Mouse (Mus musculus): ENCODE results near the gene Rbms2. TPM values are rescaled to one million over a fixed set of nuclear protein-coding genes. Genes with fewer than 3 reads are reported as not detected.
A peak's percentile ranks its signal among the peaks of the same experiment; 100 is the strongest.

The Rbms2 gene
- polyA plus RNA-seq, 1 experiment from 2014 or later: 22.5 TPM

DNA sequence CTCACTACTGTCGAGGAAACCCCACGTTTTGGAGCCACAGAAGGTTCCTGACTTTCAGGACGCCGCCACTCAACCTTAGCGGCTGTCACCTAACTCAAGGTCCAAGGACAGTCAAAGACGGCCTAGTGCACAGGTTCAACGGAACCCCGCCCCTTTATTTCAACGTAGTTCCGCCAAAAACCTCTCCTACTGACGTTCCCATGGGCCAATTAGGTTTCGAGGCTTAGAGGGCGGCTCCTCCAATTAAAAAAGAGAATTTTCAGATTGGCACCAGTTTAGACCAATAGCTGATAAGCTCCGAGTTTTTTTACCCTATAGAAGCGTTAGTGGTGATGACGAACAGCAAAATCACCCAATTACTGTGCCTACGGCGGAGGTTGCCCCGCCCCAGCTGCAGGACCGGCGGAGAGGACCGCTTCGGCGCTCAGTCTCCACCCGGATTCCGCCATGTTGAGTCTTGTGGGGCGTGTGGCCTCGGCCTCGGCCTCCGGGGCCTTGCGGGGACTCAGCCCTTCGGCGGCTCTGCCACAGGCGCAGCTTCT, 97.1 kb downstream of the Rbms2 start, which contains the start of gene Atp5b:
Gene Atp5b (plus strand): TSS at position 394 of the 542 bp plus-strand sequence.
- H3K9me3 ChIP-seq (replicated peaks): no peaks in the 10 kb centered on the region
- peak within 1 kb of the TSS; percentile 99 for H3K9ac ChIP-seq
- H3K4me3 ChIP-seq: peak within 1 kb of the TSS; percentile 95
- peaks cover 34% of the 10 kb centered on the region for H3K36me3 ChIP-seq
- ATAC-seq (ENCODE audit: low FRiP score): peak; percentile 99
- peak within 1 kb of the TSS; percentile 81 for H3K27ac ChIP-seq
- 0% methylated on average over 34 of the region's 34 CpGs for WGBS
- H3K27me3 ChIP-seq: no peaks in the 10 kb centered on the region
- H3K4me1 ChIP-seq: peaks cover 17% of the 10 kb centered on the region
- peak within 1 kb of the TSS; percentile 97 for H3K4me2 ChIP-seq (replicated peaks)

DNA sequence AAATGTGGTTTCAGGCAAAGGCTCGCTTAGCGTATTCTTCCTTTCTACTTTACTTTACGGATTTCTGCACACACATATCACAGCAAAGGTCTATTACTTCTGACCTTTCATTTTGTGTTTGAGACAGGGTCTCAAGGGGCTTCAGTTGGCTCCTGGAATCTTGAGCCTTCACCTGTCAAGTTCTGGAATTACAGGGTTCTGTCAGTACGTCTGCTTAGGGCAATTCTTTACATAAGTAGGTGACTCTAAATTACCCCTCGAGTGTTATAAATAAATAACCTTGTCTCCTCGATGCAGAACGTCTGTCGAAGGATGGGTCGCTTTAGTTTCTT, 97.7 kb downstream of the Rbms2 start:
- Histone ChIP-seq H3K9ac (peak overlapping the region; percentile 74), H3K4me2 (replicated peaks) (peak overlapping the region; percentile 65), H3K36me3 (peaks cover 34% of the 10 kb centered on the region), H3K4me1 (peaks cover 17% of the 10 kb centered on the region), H3K4me3 (peak overlapping the region; percentile 95), H3K9me3 (replicated peaks) (no peaks in the 10 kb centered on the region), H3K27ac (peak overlapping the region; percentile 76), H3K27me3 (no peaks in the 10 kb centered on the region)
- peak; percentile 1; the same call in 1 of the 2 replicates for ATAC-seq (ENCODE audit: low FRiP score)
- 21% methylated on average over 9 of the region's 9 CpGs for WGBS

DNA sequence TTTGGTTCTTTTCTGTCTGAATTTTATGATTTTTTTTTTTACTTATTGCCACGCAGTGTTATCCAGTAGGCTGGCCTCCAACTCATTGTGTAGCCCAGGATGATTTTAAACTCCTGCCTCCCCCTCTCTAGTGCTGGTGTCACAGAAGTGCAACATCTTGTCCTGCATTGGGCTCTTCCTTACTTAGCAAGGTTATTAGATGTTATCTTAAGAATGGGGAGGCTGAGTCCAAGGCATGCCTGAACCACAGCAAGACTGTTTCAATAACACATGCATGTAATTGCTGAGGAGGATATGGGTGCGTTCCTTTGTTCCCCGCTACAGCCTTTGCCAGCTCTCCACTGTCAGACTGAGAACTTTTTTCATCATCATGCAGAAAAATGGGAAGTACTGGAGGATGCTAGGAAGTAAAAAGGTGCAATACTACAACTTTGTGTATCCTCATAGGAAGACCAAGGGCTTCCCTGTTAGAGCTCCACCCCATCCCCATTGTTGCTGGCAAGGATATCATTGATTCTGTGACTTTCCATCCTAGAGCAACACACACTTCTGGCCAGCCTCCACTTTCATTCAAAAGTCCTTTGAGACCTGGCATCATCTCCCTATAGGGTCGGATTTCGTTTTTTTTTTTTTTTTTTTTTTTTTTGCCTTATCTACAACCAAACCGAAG, 98.2 kb downstream of the Rbms2 start:
- H3K9ac ChIP-seq: peak overlapping the region; percentile 74
- WGBS: 69% methylated on average over 6 of the region's 6 CpGs
- H3K9me3 ChIP-seq (replicated peaks): no peaks in the 10 kb centered on the region
- peaks cover 35% of the 10 kb centered on the region for H3K36me3 ChIP-seq
- H3K4me1 ChIP-seq: peaks cover 17% of the 10 kb centered on the region
- peak overlapping the region; percentile 65 for H3K4me2 ChIP-seq (replicated peaks)
- no peak overlapping the region for H3K27ac ChIP-seq
- no peaks in the 10 kb centered on the region for H3K27me3 ChIP-seq
- peak overlapping the region; percentile 95 for H3K4me3 ChIP-seq
- no peak for ATAC-seq (ENCODE audit: low FRiP score)

MicroRNAs within 50 kb of the gene (microRNA counts, 519-probe panel; counts per million panel counts)
- 470 counts per million, percentile 58 among the panel's probes with 10 or more counts for microRNA mmu-miR-677

Small RNA genes lying within 50 kb of the gene (microRNA-seq; reads per million reads assigned to microRNA genes)
- 14.9 reads per million, percentile 26 among the genes with 10 or more reads in this experiment for gene Mir677

Other genes starting within 250 kb of the Rbms2 start
- gene Hsd17b6, start 172.7 kb downstream of the Rbms2 start, polyA plus RNA-seq (2016; fragmentation: Nextera tagmentation; extraction: Ambion mirVana): not detected in 2 replicates
- gene Prim1, start 165.1 kb downstream of the Rbms2 start, polyA plus RNA-seq (2016; fragmentation: Nextera tagmentation; extraction: Ambion mirVana): 50.9 and 54.1 TPM in 2 replicates
- 673 and 675 TPM in 2 replicates for gene Naca, start 144.7 kb downstream of the Rbms2 start, polyA plus RNA-seq (2016; fragmentation: Nextera tagmentation; extraction: Ambion mirVana)
- gene Ptges3, start 121.3 kb downstream of the Rbms2 start, polyA plus RNA-seq (2016; fragmentation: Nextera tagmentation; extraction: Ambion mirVana): 495 and 513 TPM in 2 replicates
- 1,948 and 1,970 TPM in 2 replicates for gene Atp5b, start 97.0 kb downstream of the Rbms2 start, polyA plus RNA-seq (2016; fragmentation: Nextera tagmentation; extraction: Ambion mirVana)
- 12.8 and 15.4 TPM in 2 replicates for gene Baz2a, start 88.7 kb downstream of the Rbms2 start, polyA plus RNA-seq (2016; fragmentation: Nextera tagmentation; extraction: Ambion mirVana)
- 0.61 and 0.70 TPM in 2 replicates for gene Gls2, start 14.2 kb upstream of the Rbms2 start, polyA plus RNA-seq (2016; fragmentation: Nextera tagmentation; extraction: Ambion mirVana)
- gene Spryd4, start 31.5 kb upstream of the Rbms2 start, polyA plus RNA-seq (2016; fragmentation: Nextera tagmentation; extraction: Ambion mirVana): 24.5 and 25.6 TPM in 2 replicates
- not detected in 2 replicates for gene Mip, start 45.5 kb upstream of the Rbms2 start, polyA plus RNA-seq (2016; fragmentation: Nextera tagmentation; extraction: Ambion mirVana)
- 46.2 and 53.7 TPM in 2 replicates for gene Timeless, start 51.8 kb upstream of the Rbms2 start, polyA plus RNA-seq (2016; fragmentation: Nextera tagmentation; extraction: Ambion mirVana)
- 0.34 and 0.40 TPM in 2 replicates for gene Apon, start 73.8 kb upstream of the Rbms2 start, polyA plus RNA-seq (2016; fragmentation: Nextera tagmentation; extraction: Ambion mirVana)
- gene Apof, start 88.4 kb upstream of the Rbms2 start, polyA plus RNA-seq (2016; fragmentation: Nextera tagmentation; extraction: Ambion mirVana): not detected in 2 replicates
- gene Stat2, start 90.3 kb upstream of the Rbms2 start, polyA plus RNA-seq (2016; fragmentation: Nextera tagmentation; extraction: Ambion mirVana): 23.1 and 26.5 TPM in 2 replicates
- gene Il23a, start 118.5 kb upstream of the Rbms2 start, polyA plus RNA-seq (2016; fragmentation: Nextera tagmentation; extraction: Ambion mirVana): 0.22 TPM in 1 of 2 replicates, not detected in the other
- gene Pan2, start 123.0 kb upstream of the Rbms2 start, polyA plus RNA-seq (2016; fragmentation: Nextera tagmentation; extraction: Ambion mirVana): 33.5 and 34.1 TPM in 2 replicates
- 242 and 244 TPM in 2 replicates for gene Cnpy2, start 142.2 kb upstream of the Rbms2 start, polyA plus RNA-seq (2016; fragmentation: Nextera tagmentation; extraction: Ambion mirVana)
- gene Cs, start 157.4 kb upstream of the Rbms2 start, polyA plus RNA-seq (2016; fragmentation: Nextera tagmentation; extraction: Ambion mirVana): 207 and 208 TPM in 2 replicates
- gene Coq10a, start 188.7 kb upstream of the Rbms2 start, polyA plus RNA-seq (2016; fragmentation: Nextera tagmentation; extraction: Ambion mirVana): 31.7 and 32.8 TPM in 2 replicates
- gene Ankrd52, start 196.8 kb upstream of the Rbms2 start, polyA plus RNA-seq (2016; fragmentation: Nextera tagmentation; extraction: Ambion mirVana): 13.6 and 13.7 TPM in 2 replicates
- 0.43 TPM in 1 of 2 replicates, not detected in the other for gene Slc39a5, start 220.9 kb upstream of the Rbms2 start, polyA plus RNA-seq (2016; fragmentation: Nextera tagmentation; extraction: Ambion mirVana)
- gene Nabp2, start 231.2 kb upstream of the Rbms2 start, polyA plus RNA-seq (2016; fragmentation: Nextera tagmentation; extraction: Ambion mirVana): 102 and 104 TPM in 2 replicates
- 60.8 and 61.4 TPM in 2 replicates for gene Rnf41, start 231.4 kb upstream of the Rbms2 start, polyA plus RNA-seq (2016; fragmentation: Nextera tagmentation; extraction: Ambion mirVana)

Measured in hindbrain, embryonic 12.5 days (tissue).